Mouse (Mus musculus): ENCODE data around the gene Lix1l. TPM values are rescaled to one million over a fixed set of nuclear protein-coding genes. Genes with fewer than 3 reads are reported as not detected.
"Not testable (repeated sequence)": the region's sequence is repeated elsewhere in the genome, so short reads cannot be mapped to it uniquely, and the experiment has no call there.

Lix1l gene
- polyA plus RNA-seq, 1 experiment from 2014 or later = 116 TPM

GRCm38 (mm10) chr3:96603311-96603710, 2.4 kb downstream of the Lix1l start:
- ChIA-PET CTCF (interaction anchor here (0.9 to 3.5 kb wide), 10 partner anchors 8 to 100 kb away, joined by 3 to 27 read pairs (median 3); partner anchors contain the start of genes Polr3gl and Rbm8a), POLR2A (interaction anchor here (0.6 to 1.7 kb wide), 7 partner anchors 14 to 48 kb away, joined by 3 to 5 read pairs (median 3); partner anchors contain the start of gene Txnip)
- no peak for ATAC-seq
- in situ Hi-C loops (cut with MboI; ENCODE audit: low pct_unique_long_range_greater_than_20kb) = no loop called here
- H3K27me3 ChIP-seq = no peaks in the 10 kb centered on the region
- no peak for TF ChIP-seq CTCF (IDR thresholded peaks at IDR 0.05)
- no peak for DNase-seq (ENCODE audit: low read depth, low spot score)

GRCm38 (mm10) chr3:96606007-96606406, 5.1 kb downstream of the Lix1l start:
- ATAC-seq = not testable (repeated sequence)

DNA sequence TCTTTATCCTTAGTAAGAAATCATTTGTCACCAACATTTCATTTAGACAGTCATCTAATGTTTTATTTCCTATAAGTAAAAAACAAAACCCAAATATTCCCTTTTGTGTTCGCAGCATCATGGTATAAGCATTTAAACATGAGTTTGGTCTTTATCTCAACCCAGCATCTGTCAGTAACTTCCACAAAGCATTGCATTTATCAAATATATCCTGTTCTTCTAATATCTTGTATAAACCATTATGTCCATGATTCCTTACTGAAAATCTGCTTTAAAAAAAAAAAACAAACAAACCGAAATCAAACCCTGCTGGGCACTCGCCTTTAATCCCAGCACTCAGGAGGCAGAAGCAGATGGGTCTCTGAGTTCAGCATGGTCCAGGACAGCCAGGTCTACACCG, 5.7 kb downstream of the Lix1l start:
- in situ Hi-C loops (cut with MboI; ENCODE audit: low pct_unique_long_range_greater_than_20kb) = no loop called here
- ATAC-seq = no peak
- ChIA-PET POLR2A (interaction anchor here (1.7 kb wide), 1 partner anchor 10 kb away, joined by 5 read pairs; no protein-coding TSS in a partner anchor), CTCF (interaction anchor here (1.0 to 1.3 kb wide), 2 partner anchors 10 to 12 kb away, joined by 3 to 7 read pairs; no protein-coding TSS in a partner anchor)
- TF ChIP-seq CTCF (IDR thresholded peaks at IDR 0.05) = no peak
- H3K27me3 ChIP-seq = no peaks in the 10 kb centered on the region
- DNase-seq (ENCODE audit: low read depth, low spot score) = no peak

More at GRCm38 (mm10) chr3:96606007-96606406, 5.1 kb downstream of the Lix1l start:
- CTCF ChIA-PET = interaction anchor here (1.3 kb wide), 1 partner anchor 58 kb away, joined by 3 read pairs; no protein-coding TSS in a partner anchor
- in situ Hi-C loops (cut with MboI; ENCODE audit: low pct_unique_long_range_greater_than_20kb); H3K27me3 ChIP-seq; DNase-seq (ENCODE audit: low read depth, low spot score); POLR2A ChIA-PET: not testable (repeated sequence)

- in situ Hi-C loops (cut with MboI; ENCODE audit: low pct_unique_long_range_greater_than_20kb) = no loop called here
- ATAC-seq (no peak), DNase-seq (ENCODE audit: low read depth, low spot score) (no peak)
- no peak for TF ChIP-seq CTCF (IDR thresholded peaks at IDR 0.05)
- POLR2A ChIA-PET = interaction anchor here (0.5 to 2.0 kb wide), 4 partner anchors 11 to 28 kb away, joined by 4 to 7 read pairs (median 4); partner anchors contain the start of genes Polr3gl and Rbm8a
- no peaks in the 10 kb centered on the region for H3K27me3 ChIP-seq
- CTCF ChIA-PET = interaction anchor here (0.8 to 5.3 kb wide), 5 partner anchors 11 to 43 kb away, joined by 3 to 27 read pairs (median 5); partner anchors contain the start of genes Polr3gl and Rbm8a
These were observed 17.0 kb downstream of the Lix1l start for GRCm38 (mm10) chr3:96617941-96618340.

GRCm38 (mm10) chr3:96623201-96623600, 22.3 kb downstream of the Lix1l start:
- TF ChIP-seq CTCF (IDR thresholded peaks at IDR 0.05) = no peak
- ATAC-seq = no peak
- no peaks in the 10 kb centered on the region for H3K27me3 ChIP-seq
- POLR2A ChIA-PET = no interaction called here
- DNase-seq (ENCODE audit: low read depth, low spot score) = no peak
- CTCF ChIA-PET = interaction anchor here (2.7 kb wide), 1 partner anchor 8 kb away, joined by 9 read pairs; no protein-coding TSS in a partner anchor
- in situ Hi-C loops (cut with MboI; ENCODE audit: low pct_unique_long_range_greater_than_20kb) = no loop called here

DNA sequence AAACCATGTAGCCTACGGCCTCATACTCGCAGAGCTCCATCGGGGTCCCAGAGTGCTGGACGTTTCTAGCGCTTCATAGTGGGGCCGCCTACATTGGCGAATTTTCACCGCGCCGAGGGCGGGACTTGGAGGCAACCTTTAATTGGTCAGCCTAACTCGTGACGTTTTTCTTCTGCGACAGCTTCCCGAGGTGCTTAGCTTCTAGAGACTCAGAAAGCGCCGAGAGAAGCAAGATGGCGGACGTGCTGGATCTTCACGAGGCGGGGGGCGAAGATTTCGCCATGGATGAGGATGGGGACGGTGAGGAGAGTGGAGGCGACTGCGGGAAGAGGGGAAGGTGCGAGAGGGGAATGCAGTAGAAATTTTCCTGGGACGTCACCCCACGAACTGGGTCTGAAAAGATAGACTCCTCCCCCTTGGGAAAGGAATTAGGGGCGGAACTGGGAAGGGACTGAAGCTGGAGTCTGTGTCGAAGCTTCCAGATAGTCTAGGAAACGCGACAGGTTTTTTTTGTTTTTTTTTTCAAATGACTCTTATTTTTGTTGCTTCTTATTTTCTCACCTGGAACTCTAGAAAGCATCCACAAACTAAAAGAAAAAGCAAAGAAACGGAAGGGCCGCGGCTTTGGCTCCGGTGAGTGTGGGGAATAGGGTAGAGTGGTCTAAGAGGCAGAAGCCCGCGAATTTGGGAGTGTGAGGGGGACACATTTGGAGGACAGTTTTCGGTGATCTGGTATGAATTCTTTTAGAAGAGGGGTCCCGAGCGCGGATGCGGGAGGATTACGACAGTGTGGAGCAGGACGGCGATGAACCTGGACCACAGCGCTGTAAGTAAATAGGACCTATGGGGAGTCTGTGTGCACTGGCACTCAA, 29.0 kb downstream of the Lix1l start, which contains the start of gene Rbm8a:
Gene Rbm8a (plus strand): TSS at position 205 of the 872 bp plus-strand sequence.
- POLR2A ChIA-PET = interaction anchor here (0.6 to 1.4 kb wide), 6 partner anchors 9 to 53 kb away, joined by 3 to 7 read pairs (median 3); partner anchors contain the start of genes Gm16253, Lix1l and Polr3gl
- in situ Hi-C loops (cut with MboI; ENCODE audit: low pct_unique_long_range_greater_than_20kb) = no loop called here
- no peaks in the 10 kb centered on the region for H3K27me3 ChIP-seq
- DNase-seq (ENCODE audit: low read depth, low spot score) (peak; percentile 98), ATAC-seq (peak; percentile 87)
- CTCF ChIA-PET = interaction anchor here (1.4 to 3.6 kb wide), 8 partner anchors 10 to 83 kb away, joined by 3 to 17 read pairs (median 4); partner anchors contain the start of genes Lix1l and Polr3gl
- no peak for TF ChIP-seq CTCF (IDR thresholded peaks at IDR 0.05)

DNA sequence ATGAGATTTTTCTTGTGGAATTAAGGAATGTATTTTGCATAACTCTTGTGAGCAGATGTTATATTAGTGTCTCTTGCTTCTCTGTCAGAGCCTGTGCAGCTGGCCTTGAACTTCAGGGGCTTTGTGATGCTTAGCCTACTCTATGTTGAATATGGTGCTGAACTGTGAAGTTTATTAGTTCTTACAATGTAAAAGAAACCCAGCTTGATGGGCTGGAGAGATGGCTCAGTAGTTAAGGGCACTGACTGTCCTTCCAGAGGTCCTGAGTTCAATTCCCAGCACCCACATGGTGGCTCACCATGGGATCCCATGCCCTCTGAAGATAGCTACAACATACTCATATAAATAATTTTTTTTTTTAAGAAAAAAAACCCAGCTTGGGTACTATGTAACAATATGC, 31.1 kb downstream of the Lix1l start:
- no peak for ATAC-seq
- DNase-seq (ENCODE audit: low read depth, low spot score) = no peak
- TF ChIP-seq CTCF (IDR thresholded peaks at IDR 0.05) = no peak
- no peaks in the 10 kb centered on the region for H3K27me3 ChIP-seq
- CTCF ChIA-PET = interaction anchor here (2.6 to 3.1 kb wide), 2 partner anchors 12 to 52 kb away, joined by 9 to 10 read pairs; partner anchors contain the start of gene Itga10
- POLR2A ChIA-PET = interaction anchor here (0.7 kb wide), 1 partner anchor 67 kb away, joined by 7 read pairs; no protein-coding TSS in a partner anchor
- in situ Hi-C loops (cut with MboI; ENCODE audit: low pct_unique_long_range_greater_than_20kb) = no loop called here

- ChIA-PET POLR2A (no interaction called here), CTCF (interaction anchor here (1.0 to 3.1 kb wide), 5 partner anchors 10 to 54 kb away, joined by 3 to 10 read pairs (median 5); partner anchors contain the start of genes Itga10 and Polr3gl)
- in situ Hi-C loops (cut with MboI; ENCODE audit: low pct_unique_long_range_greater_than_20kb) = no loop called here
- TF ChIP-seq CTCF (IDR thresholded peaks at IDR 0.05) = no peak
- no peak for ATAC-seq
- H3K27me3 ChIP-seq = no peaks in the 10 kb centered on the region
- DNase-seq (ENCODE audit: low read depth, low spot score) = no peak
These were observed 33.1 kb downstream of the Lix1l start for GRCm38 (mm10) chr3:96634015-96634414.

GRCm38 (mm10) chr3:96634928-96635879, 34.3 kb downstream of the Lix1l start, which contains the start of the genes Pex11b and Gm42957:
TSS of gene Pex11b (plus strand) at chr3:96635376.
TSS of gene Gm42957 (plus strand) at chr3:96635474.
- in situ Hi-C loops (cut with MboI; ENCODE audit: low pct_unique_long_range_greater_than_20kb) = no loop called here
- no peaks in the 10 kb centered on the region for H3K27me3 ChIP-seq
- ATAC-seq = peak; percentile 81
- ChIA-PET CTCF (no interaction called here), POLR2A (no interaction called here)
- no peak for TF ChIP-seq CTCF (IDR thresholded peaks at IDR 0.05)
- DNase-seq (ENCODE audit: low read depth, low spot score) = peak; percentile 68
